Mouse (Mus musculus) E14TG2a.4 (cell line): ENCODE data around the gene Mark4.

Source experiments
- CTCF ChIP-seq: conservative IDR thresholded peaks from 2 replicates; pipeline ENCODE4 v1.5.1; 2014; ENCODE audit warnings: low read length
- NANOG ChIP-seq: IDR thresholded peaks from 2 replicates; pipeline ENCODE4 v1.6.1; 2014; ENCODE audit warnings: borderline replicate concordance, low read length, mixed read lengths

GRCm38 (mm10) chr7:19501658-19502057 is 43.0 kb upstream of the Mark4 start:
- TF ChIP-seq CTCF: no peak
- TF ChIP-seq NANOG: no peak
